Mouse (Mus musculus) WW6 (cell line): ENCODE measurements at regions not wholly inside any gene's neighbourhood (a gene's known extent, or its start where the extent isn't known, plus 50 kb on each side); places are given as distances from the start of the nearest gene placed in this dataset.

Experiments used
- DNase-seq: peaks from one replicate; pipeline ENCODE4 v3.0.0-alpha.2; 2013; ENCODE audit warnings: low read depth, low spot score

DNA sequence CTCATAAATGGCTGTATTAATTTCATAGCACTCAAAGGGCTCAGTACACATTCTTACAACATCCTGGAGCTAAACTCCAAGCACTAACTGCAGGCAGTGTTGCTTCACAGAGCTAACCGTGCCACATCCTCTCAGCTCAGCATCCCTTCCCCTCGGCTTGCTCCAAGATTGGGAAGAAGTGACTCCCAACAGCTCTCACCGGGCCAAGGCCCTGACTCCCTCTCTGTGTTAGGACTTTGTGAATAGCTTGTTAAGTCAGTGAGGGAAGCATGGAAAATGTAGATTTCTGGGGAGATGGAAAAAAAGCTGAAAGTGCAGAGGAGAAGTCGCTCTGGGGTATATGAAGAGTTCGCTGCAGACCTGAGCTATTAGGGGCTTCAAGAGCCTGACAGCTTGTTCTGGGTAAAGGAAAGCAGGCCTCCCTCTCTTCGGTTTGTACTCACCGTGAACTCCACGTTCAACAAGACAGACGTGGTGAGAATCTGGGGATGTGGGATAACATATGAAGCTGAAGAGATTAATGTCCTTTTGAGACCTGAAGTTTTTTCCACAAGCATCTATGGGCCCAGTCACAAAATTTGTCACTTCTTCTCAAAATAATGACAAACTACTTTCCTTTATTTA lies 213.5 kb upstream of the Sfrp2 start:
- DNase-seq: no peak

DNA sequence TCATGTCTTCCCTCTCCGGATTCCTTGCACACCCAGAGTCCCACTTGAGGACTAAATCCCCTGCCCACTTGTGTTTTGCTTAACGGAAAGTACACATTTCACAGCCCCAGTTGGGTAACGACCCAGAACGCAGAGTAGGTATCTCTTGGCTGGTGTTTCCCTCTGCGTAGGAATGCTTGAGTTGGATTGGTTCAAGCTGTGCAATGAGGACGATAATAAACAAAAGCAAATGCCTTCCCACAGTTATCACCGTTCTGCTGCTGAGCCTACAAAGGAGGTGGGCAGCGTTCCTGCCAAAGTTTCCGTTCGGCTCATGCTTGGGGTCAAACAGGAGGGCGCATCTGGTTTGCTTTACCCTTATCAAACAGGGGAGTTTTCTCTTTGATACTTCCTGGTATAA lies 212.3 kb upstream of the Sfrp2 start:
- DNase-seq: no peak

- DNase-seq: no peak
Measured at GRCm38 (mm10) chr3:83556788-83557515, 209.2 kb upstream of the Sfrp2 start.

DNA sequence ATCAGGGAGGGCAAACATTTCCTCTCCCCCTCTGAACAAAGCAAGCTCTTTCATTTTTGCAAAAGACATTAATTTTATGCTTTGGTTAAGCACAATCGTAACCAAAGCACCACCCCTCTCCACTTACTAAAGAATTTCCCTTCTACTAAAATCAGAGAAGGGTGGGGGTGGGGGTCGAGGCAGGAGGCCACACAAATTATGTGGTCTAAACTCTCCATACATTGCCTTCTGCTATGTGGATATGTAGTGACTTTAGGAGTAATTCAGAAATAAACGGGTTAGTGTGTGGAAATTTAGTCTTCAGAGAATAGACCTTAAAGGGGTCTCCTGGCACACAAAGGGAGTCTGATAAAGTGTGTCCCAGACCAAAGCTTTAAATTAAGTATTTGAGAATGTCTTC lies 204.1 kb upstream of the Sfrp2 start:
- DNase-seq: no peak

- no peak for DNase-seq
Measured at GRCm38 (mm10) chr3:83575526-83575925, 190.6 kb upstream of the Sfrp2 start.

GRCm38 (mm10) chr3:83576155-83576554 lies 190.0 kb upstream of the Sfrp2 start:
- no peak for DNase-seq

DNA sequence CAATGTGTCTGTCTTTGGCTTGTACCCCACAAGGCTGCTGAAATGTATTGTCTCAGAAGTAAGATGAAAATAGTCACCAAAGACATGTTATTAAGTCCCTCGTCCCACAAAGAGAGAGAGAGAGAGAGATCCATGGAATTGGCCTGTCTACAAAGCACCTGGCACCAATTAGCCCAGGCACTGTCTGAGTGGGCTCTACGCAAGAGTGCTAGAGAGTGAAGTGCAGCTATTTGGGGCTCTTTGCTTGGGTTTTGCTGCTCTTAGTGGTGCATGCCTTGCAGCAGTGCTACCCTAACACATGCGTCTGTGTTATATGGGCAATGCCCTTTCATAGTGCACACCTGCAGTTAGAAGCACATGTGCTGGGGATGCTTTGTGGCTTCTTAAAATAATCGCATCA lies 185.4 kb upstream of the Sfrp2 start:
- no peak for DNase-seq

- no peak for DNase-seq
Measured at GRCm38 (mm10) chr3:83582256-83582655, 183.9 kb upstream of the Sfrp2 start.

GRCm38 (mm10) chr3:83583071-83583672 lies 182.9 kb upstream of the Sfrp2 start:
- DNase-seq: no peak

- DNase-seq: peak; percentile 31
Measured at GRCm38 (mm10) chr3:83586086-83586485, 180.0 kb upstream of the Sfrp2 start.

GRCm38 (mm10) chr3:83586551-83586950 lies 179.6 kb upstream of the Sfrp2 start:
- DNase-seq: no peak

DNA sequence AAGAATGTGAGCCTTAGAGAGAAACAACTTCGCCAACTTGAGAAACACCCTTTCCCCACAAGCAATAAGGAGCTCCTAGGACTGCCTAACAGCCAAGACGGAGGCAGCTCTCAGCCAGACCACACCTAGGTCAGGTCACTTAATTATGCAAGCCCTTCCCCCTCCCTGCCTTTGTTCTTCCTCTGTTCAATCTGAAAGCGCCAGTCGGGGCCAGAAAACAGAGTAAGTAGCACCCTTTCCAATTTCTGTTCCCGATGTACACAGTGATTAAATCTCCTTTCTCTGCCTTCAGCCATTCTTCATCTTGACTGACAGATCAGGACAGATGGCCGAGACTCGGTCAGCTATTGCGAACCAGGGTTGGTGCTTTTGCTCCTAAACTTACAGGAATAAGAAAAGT lies 177.0 kb upstream of the Sfrp2 start:
- DNase-seq: peak; percentile 31

GRCm38 (mm10) chr3:83591206-83591605 lies 174.9 kb upstream of the Sfrp2 start:
- no peak for DNase-seq

- DNase-seq: no peak
Measured at GRCm38 (mm10) chr3:83593321-83593720, 172.8 kb upstream of the Sfrp2 start.

DNA sequence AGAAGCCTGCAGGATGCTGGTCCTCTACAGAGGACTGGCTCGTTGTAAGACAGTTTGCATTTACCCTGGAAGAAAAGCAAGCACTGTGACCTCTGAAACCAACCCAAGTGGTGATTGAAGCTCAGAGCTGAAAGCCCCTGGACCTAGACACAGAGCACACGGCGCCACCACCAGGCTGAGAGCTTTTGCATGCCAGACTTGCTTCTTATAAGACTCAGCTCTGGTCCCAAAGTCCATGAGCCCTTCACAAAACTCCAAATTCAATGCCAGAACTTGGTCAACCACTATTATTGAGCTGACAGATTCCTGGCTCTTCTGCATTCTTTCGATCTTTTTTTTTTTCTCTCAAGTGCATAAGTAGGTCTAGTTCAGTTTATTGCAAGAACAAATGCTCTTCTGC lies 164.6 kb upstream of the Sfrp2 start:
- DNase-seq: no peak

DNA sequence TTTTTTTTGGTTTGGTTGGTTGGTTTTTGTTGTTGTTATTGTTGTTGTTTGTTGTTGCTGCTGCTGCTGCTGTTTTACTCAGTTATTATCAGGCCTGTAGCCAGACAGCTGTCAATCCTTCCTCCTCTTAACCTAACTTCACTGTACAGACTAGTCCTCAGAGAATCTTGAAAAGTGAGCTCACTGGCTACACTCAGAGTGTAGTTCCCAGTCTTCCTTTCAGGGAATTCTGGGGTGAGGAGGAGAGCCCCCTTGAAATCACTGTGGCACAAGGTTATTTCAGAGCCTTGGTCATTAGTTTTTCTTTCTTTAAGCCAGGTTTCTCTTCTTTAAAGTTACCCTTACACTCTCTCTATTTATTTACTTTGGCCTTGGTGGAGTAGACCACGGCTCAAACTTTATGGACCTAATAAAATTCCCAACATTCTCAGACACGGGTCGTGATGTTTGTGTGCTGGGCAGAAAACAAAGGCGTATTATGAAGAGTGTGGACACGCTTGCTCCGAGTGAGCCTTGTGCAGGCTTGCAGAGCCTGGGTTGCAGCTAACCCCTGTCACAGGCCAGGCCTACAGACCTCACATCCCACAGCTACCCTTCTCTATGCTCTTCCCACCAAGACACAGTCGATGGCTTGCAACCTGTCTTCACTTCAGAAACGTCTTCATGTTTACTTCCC lies 156.9 kb upstream of the Sfrp2 start:
- DNase-seq: no peak

GRCm38 (mm10) chr3:83620435-83620834 lies 145.7 kb upstream of the Sfrp2 start:
- DNase-seq: no peak

DNA sequence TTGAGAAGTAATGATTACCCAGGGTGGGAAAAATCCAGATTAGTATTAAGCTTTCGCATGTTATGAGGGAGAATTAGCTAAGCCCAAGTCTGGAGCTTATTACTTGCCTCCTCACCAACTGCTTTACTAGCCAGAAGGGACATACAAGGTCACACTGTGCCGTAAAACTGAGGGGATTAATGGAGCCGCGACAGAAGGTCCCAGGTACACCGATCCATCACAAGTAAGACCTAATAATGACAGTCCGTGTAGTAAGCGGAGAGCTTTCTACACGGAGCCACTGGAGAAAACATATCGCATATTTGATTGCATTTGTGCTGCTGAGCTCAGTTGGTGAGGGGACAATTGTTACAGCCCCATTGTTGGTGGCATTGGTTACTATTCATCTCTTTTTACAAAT lies 133.1 kb upstream of the Sfrp2 start:
- DNase-seq: no peak

- DNase-seq: no peak
Measured at GRCm38 (mm10) chr3:83640433-83640832, 125.7 kb upstream of the Sfrp2 start.

DNA sequence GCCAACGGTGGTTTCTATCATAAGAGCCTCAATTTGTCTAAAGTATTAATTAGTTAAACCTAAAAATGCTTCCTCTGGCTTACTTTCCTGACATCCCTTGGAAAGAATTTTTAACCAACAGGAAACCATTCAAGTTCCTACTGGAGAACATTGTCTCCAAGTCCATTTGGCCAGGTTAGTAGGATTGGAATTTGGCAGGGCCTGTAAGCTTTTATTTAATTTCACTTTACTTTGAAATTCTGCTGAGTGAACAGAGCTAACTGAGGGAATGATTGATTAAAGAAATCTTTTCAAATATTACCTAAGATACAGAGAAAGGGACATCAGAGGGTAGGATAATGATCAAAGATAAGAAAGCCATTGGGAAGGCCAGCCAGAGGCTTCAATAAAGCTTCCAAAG lies 102.4 kb upstream of the Sfrp2 start:
- no peak for DNase-seq

DNA sequence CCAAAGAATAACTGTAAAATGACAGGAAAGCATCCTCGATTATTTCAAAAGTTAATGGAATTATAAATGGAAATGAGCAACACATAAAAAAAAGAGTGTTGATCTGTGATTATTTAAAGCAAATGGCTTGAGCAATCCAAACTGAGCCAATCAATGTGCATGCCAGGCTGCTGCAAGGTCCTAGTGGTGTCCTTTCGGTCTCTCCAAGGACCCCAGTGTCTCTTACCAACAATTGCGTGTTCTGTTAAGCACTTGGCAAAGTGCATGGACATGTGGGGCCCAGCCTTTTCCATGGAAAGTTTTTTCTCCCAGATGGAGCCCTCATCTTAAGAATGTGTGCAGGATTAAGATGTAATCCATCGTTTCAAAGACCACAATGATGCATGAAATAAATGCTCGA lies 90.0 kb upstream of the Sfrp2 start:
- no peak for DNase-seq

DNA sequence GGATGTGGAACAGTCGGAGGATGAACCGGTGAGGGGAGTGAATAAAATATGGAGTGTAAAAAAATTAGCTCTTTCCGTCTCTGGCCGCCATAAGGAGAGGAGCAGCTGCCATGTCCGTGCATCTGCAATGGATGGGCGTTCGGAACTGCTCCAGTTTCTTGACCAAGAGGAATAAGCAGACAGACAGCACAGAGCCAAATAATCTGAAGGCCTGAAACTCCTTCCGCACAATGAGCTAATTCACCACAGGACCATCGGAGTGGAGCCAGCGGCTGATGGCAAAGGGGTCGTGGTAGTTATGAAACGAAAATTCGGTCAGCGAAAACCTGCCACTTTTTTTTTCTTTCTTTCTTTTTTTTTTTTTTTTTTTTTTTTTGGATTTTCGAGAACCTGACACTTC lies 79.5 kb upstream of the Sfrp2 start:
- DNase-seq: no peak

DNA sequence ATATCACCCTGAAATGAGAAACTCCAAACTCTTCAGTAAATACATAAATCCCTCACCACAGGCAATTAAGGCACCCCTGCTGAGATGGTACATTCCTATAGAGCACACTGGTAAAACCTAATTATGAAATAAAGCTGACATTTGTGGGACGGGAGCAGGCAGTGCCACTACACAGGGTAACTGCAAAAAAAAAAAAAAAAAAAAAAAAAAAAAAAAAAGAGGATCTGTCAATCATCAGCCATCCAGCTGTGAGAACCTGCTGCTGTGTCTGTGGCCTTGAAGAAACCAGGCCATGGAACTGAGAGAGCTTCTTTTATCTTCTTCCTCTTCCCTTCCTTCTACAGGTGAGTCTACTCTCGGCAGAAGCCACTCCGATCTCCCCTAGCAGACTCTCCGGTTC lies 78.6 kb upstream of the Sfrp2 start:
- no peak for DNase-seq
